Mouse (Mus musculus) kidney, adult 11 months (tissue): Measurements from ENCODE around the gene Tnni3k.

Experiments used
- DNase-seq: peaks from one replicate; pipeline ENCODE4 v3.0.0; 2022

Gene Tnni3k

GRCm38 (mm10) chr3:154754505-154754904, 300.7 kb downstream of the Tnni3k start:
- DNase-seq, result no peak

GRCm38 (mm10) chr3:154744317-154744716, 310.9 kb downstream of the Tnni3k start:
- no peak for DNase-seq

GRCm38 (mm10) chr3:154742927-154743326, 312.3 kb downstream of the Tnni3k start:
- no peak for DNase-seq

- DNase-seq, result no peak
These were observed 313.7 kb downstream of the Tnni3k start for GRCm38 (mm10) chr3:154741496-154741895.
